Mouse (Mus musculus) stomach, embryonic 16.5 days (tissue): ENCODE measurements around the gene Pde8a. TPM values are rescaled to one million over a fixed set of nuclear protein-coding genes. Genes with fewer than 3 reads are reported as not detected.
"Not testable (repeated sequence)": the region's sequence is repeated elsewhere in the genome, so short reads cannot be mapped to it uniquely, and the experiment has no call there.

Experiments used
- ATAC-seq: fragments of 200-750 bp; cut with Nextera tagmentation; 2 replicates; pipeline ENCODE4 v1.8.0; 2017; ENCODE audit warnings: moderate number of reproducible peaks, moderate TSS enrichment; ENCODE audit not compliant: insufficient read depth, low FRiP score
- H3K27ac ChIP-seq: fragments of 300-500 bp; sonication (generic); 2 replicates; pipeline ENCODE4 v1.5.1; 2014; ENCODE audit warnings: low read length
- H3K27me3 ChIP-seq: fragments of 300-500 bp; sonication (generic); 2 replicates; pipeline ENCODE4 v1.6.1; 2014; ENCODE audit warnings: low read length, control low read depth, mixed read lengths; ENCODE audit not compliant: control insufficient read depth, insufficient read depth
- H3K36me3 ChIP-seq: fragments of 300-500 bp; sonication (generic); 2 replicates; pipeline ENCODE4 v1.6.1; 2014; ENCODE audit warnings: low read length; ENCODE audit not compliant: control insufficient read depth, insufficient read depth
- H3K4me1 ChIP-seq: fragments of 300-500 bp; sonication (generic); 2 replicates; pipeline ENCODE4 v1.6.1; 2014; ENCODE audit warnings: low read length, control low read depth, mixed read lengths; ENCODE audit not compliant: control insufficient read depth, insufficient read depth
- H3K4me2 ChIP-seq: fragments of 300-500 bp; sonication (generic); 2 replicates; pipeline ENCODE4 v1.6.1; 2014; ENCODE audit warnings: low read depth, low read length, mixed read lengths
- H3K4me3 ChIP-seq: fragments of 300-500 bp; sonication (generic); replicated peaks from 2 replicates; pipeline ENCODE4 v1.5.1; 2014; ENCODE audit warnings: mild to moderate bottlenecking, low read length
- H3K9ac ChIP-seq: fragments of 300-500 bp; sonication (generic); 2 replicates; pipeline ENCODE4 v1.6.1; 2014; ENCODE audit warnings: low read length
- H3K9me3 ChIP-seq: fragments of 300-500 bp; sonication (generic); replicated peaks from 2 replicates; pipeline ENCODE4 v1.6.1; 2016; ENCODE audit warnings: low read length, control low read depth; ENCODE audit not compliant: control insufficient read depth
- WGBS: fragments of 180-500 bp; shearing (Covaris S2); extraction: QIAGEN DNeasy Blood & Tissue Kit; methylation state at CpG from one replicate; pipeline ENCODE4 v1.1.7; 2014; 5-methylcytosine and 5-hydroxymethylcytosine counted together
- polyA plus RNA-seq: library from polyadenylated mRNA; unstranded; fragments of >200 nt; fragmentation: Nextera tagmentation; extraction: Ambion mirVana; gene quantifications from 2 replicates; pipeline ENCODE4 v1.2.1, GENCODE M21; 2015

Gene Pde8a
- polyA plus RNA-seq, 1 experiment from 2014 or later = 3.0 TPM

GRCm38 (mm10) chr7:81183181-81183580 is 30.2 kb upstream of the Pde8a start:
- no peak overlapping the region for H3K27ac ChIP-seq
- H3K4me3 ChIP-seq = no peak overlapping the region
- no peaks in the 10 kb centered on the region for H3K4me1 ChIP-seq
- no peak overlapping the region for H3K9ac ChIP-seq
- no peaks in the 10 kb centered on the region for H3K9me3 ChIP-seq
- H3K36me3 ChIP-seq = no peaks in the 10 kb centered on the region
- no peaks in the 10 kb centered on the region for H3K27me3 ChIP-seq
- ATAC-seq = no peak
- no peak overlapping the region for H3K4me2 ChIP-seq

- Histone ChIP-seq H3K9ac (no peak overlapping the region), H3K9me3 (no peaks in the 10 kb centered on the region), H3K36me3 (no peaks in the 10 kb centered on the region), H3K4me3 (no peak overlapping the region), H3K27me3 (no peaks in the 10 kb centered on the region), H3K4me2 (no peak overlapping the region), H3K4me1 (no peaks in the 10 kb centered on the region), H3K27ac (no peak overlapping the region)
- 81% methylated on average over 2 of the region's 2 CpGs for WGBS
- ATAC-seq = no peak
Observed at GRCm38 (mm10) chr7:81184136-81184535, 29.3 kb upstream of the Pde8a start.

- no peak overlapping the region for H3K4me3 ChIP-seq
- H3K27ac ChIP-seq = no peak overlapping the region
- H3K9ac ChIP-seq = no peak overlapping the region
- WGBS = 95% methylated on average over 1 of the region's 1 CpGs
- no peaks in the 10 kb centered on the region for H3K27me3 ChIP-seq
- no peaks in the 10 kb centered on the region for H3K9me3 ChIP-seq
- no peak overlapping the region for H3K4me2 ChIP-seq
- no peaks in the 10 kb centered on the region for H3K4me1 ChIP-seq
- ATAC-seq = no peak
- no peaks in the 10 kb centered on the region for H3K36me3 ChIP-seq
Observed at GRCm38 (mm10) chr7:81184651-81185050, 28.7 kb upstream of the Pde8a start.

GRCm38 (mm10) chr7:81186036-81186435 is 27.4 kb upstream of the Pde8a start:
- not testable (repeated sequence) for H3K27ac ChIP-seq, H3K9me3 ChIP-seq, H3K4me3 ChIP-seq, H3K9ac ChIP-seq, H3K4me2 ChIP-seq, H3K27me3 ChIP-seq, H3K4me1 ChIP-seq, ATAC-seq, H3K36me3 ChIP-seq

GRCm38 (mm10) chr7:81189180-81189579 is 24.2 kb upstream of the Pde8a start:
- no peak for ATAC-seq
- Histone ChIP-seq H3K4me1 (no peaks in the 10 kb centered on the region), H3K36me3 (no peaks in the 10 kb centered on the region), H3K9me3 (no peaks in the 10 kb centered on the region), H3K4me2 (no peak overlapping the region), H3K9ac (no peak overlapping the region), H3K27me3 (no peaks in the 10 kb centered on the region), H3K4me3 (no peak overlapping the region), H3K27ac (no peak overlapping the region)
- 67% methylated on average over 9 of the region's 9 CpGs for WGBS

GRCm38 (mm10) chr7:81195509-81195908 is 17.9 kb upstream of the Pde8a start:
- no peaks in the 10 kb centered on the region for H3K36me3 ChIP-seq
- no peaks in the 10 kb centered on the region for H3K9me3 ChIP-seq
- 43% methylated on average over 4 of the region's 4 CpGs for WGBS
- H3K4me2 ChIP-seq = no peak overlapping the region
- no peak overlapping the region for H3K27ac ChIP-seq
- no peak overlapping the region for H3K4me3 ChIP-seq
- no peaks in the 10 kb centered on the region for H3K27me3 ChIP-seq
- no peak for ATAC-seq
- H3K9ac ChIP-seq = no peak overlapping the region
- 0 out of 2 replicates have a peak, but pooled peaks cover 5% of the 10 kb centered on the region for H3K4me1 ChIP-seq

GRCm38 (mm10) chr7:81196796-81197195 is 16.6 kb upstream of the Pde8a start:
- Histone ChIP-seq H3K4me3 (no peak overlapping the region), H3K27ac (no peak overlapping the region), H3K27me3 (no peaks in the 10 kb centered on the region), H3K4me2 (no peak overlapping the region), H3K9ac (no peak overlapping the region), H3K9me3 (no peaks in the 10 kb centered on the region), H3K4me1 (0 out of 2 replicates have a peak, but pooled peaks cover 5% of the 10 kb centered on the region), H3K36me3 (no peaks in the 10 kb centered on the region)
- WGBS = 28% methylated on average over 3 of the region's 3 CpGs
- no peak for ATAC-seq

GRCm38 (mm10) chr7:81198538-81198937 is 14.9 kb upstream of the Pde8a start:
- no peak overlapping the region for H3K4me2 ChIP-seq
- no peak overlapping the region for H3K27ac ChIP-seq
- no peak overlapping the region for H3K4me3 ChIP-seq
- 42% methylated on average over 4 of the region's 4 CpGs for WGBS
- H3K9ac ChIP-seq = no peak overlapping the region
- ATAC-seq = no peak
- no peaks in the 10 kb centered on the region for H3K27me3 ChIP-seq
- H3K9me3 ChIP-seq = no peaks in the 10 kb centered on the region
- H3K36me3 ChIP-seq = no peaks in the 10 kb centered on the region
- 0 out of 2 replicates have a peak, but pooled peaks cover 5% of the 10 kb centered on the region for H3K4me1 ChIP-seq

GRCm38 (mm10) chr7:81199109-81199508 is 14.3 kb upstream of the Pde8a start:
- no peak overlapping the region for H3K4me3 ChIP-seq
- H3K27ac ChIP-seq = no peak overlapping the region
- no peaks in the 10 kb centered on the region for H3K36me3 ChIP-seq
- H3K27me3 ChIP-seq = no peaks in the 10 kb centered on the region
- H3K4me1 ChIP-seq = 0 out of 2 replicates have a peak, but pooled peaks cover 5% of the 10 kb centered on the region
- no peak overlapping the region for H3K9ac ChIP-seq
- H3K4me2 ChIP-seq = no peak overlapping the region
- no peak for ATAC-seq
- 53% methylated on average over 5 of the region's 5 CpGs for WGBS
- H3K9me3 ChIP-seq = no peaks in the 10 kb centered on the region

DNA sequence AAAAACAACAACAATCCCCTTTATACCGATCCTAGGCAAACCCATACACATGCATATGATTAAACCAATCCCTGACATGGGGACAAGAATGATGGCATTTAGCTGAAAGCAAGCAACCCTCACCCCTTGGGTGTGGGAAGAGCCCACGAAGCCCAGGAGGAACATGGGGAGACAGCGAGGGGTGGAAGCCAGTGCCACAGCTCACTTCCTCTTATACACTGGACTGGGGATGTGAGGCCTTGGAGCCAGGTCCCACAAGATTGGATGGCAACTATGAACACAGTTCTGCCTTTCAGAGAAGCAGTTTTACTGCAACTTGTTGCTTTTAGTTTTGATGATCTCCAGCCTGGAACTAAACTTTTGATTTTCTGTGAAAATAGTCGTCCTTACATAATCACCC is 13.6 kb upstream of the Pde8a start:
- Histone ChIP-seq H3K9ac (no peak overlapping the region), H3K9me3 (no peaks in the 10 kb centered on the region), H3K4me2 (no peak overlapping the region), H3K27me3 (no peaks in the 10 kb centered on the region), H3K27ac (no peak overlapping the region), H3K36me3 (no peaks in the 10 kb centered on the region), H3K4me1 (0 out of 2 replicates have a peak, but pooled peaks cover 5% of the 10 kb centered on the region), H3K4me3 (no peak overlapping the region)
- no peak for ATAC-seq
- WGBS = 56% methylated on average over 4 of the region's 4 CpGs
